Mouse (Mus musculus): Measurements from ENCODE around the gene Atxn1. TPM values are rescaled to one million over a fixed set of nuclear protein-coding genes. Genes with fewer than 3 reads are reported as not detected.

The Atxn1 gene
- polyA plus RNA-seq, 1 experiment from 2014 or later: 6.8 TPM

GRCm38 (mm10) chr13:45709402-45709801 is 255.4 kb downstream of the Atxn1 start:
- Histone ChIP-seq H3K9me3 (replicated peaks; ENCODE audit: low read length) (no peaks in the 10 kb centered on the region), H3K4me3 (replicated peaks; ENCODE audit: low read depth, low read length) (no peak overlapping the region), H3K4me1 (replicated peaks; ENCODE audit: insufficient read depth, low read length) (no peaks in the 10 kb centered on the region), H3K27me3 (ENCODE audit: insufficient read depth, low read length) (no peaks in the 10 kb centered on the region), H3K27ac (peak overlapping the region; percentile 31; the same call in 1 of the 2 replicates), H3K9ac (ENCODE audit: low read depth, low read length) (no peak overlapping the region), H3K36me3 (ENCODE audit: insufficient read depth, low read length) (no peaks in the 10 kb centered on the region), H3K4me2 (ENCODE audit: low read length) (peak overlapping the region; percentile 23; the same call in 1 of the 2 replicates)
- WGBS: 49% methylated on average over 11 of the region's 11 CpGs
- TF ChIP-seq CTCF (IDR thresholded peaks at IDR 0.05; ENCODE audit: low read depth): no peak
- ATAC-seq (replicated peaks; ENCODE audit: low FRiP score, low read depth): no peak
- DNase-seq (ENCODE audit: low spot score): peak; percentile 59

GRCm38 (mm10) chr13:45701296-45701790 is 263.5 kb downstream of the Atxn1 start:
- DNase-seq (ENCODE audit: low spot score): no peak
- no peak for ATAC-seq (replicated peaks; ENCODE audit: low FRiP score, low read depth)
- no peaks in the 10 kb centered on the region for H3K36me3 ChIP-seq (ENCODE audit: insufficient read depth, low read length)
- no peaks in the 10 kb centered on the region for H3K4me1 ChIP-seq (replicated peaks; ENCODE audit: insufficient read depth, low read length)
- H3K9me3 ChIP-seq (replicated peaks; ENCODE audit: low read length): no peaks in the 10 kb centered on the region
- 61% methylated on average over 7 of the region's 7 CpGs for WGBS
- no peak overlapping the region for H3K4me2 ChIP-seq (ENCODE audit: low read length)
- no peak overlapping the region for H3K9ac ChIP-seq (ENCODE audit: low read depth, low read length)
- no peak overlapping the region for H3K4me3 ChIP-seq (replicated peaks; ENCODE audit: low read depth, low read length)
- H3K27ac ChIP-seq: no peak overlapping the region
- TF ChIP-seq CTCF (IDR thresholded peaks at IDR 0.05; ENCODE audit: low read depth): no peak
- no peaks in the 10 kb centered on the region for H3K27me3 ChIP-seq (ENCODE audit: insufficient read depth, low read length)

DNA sequence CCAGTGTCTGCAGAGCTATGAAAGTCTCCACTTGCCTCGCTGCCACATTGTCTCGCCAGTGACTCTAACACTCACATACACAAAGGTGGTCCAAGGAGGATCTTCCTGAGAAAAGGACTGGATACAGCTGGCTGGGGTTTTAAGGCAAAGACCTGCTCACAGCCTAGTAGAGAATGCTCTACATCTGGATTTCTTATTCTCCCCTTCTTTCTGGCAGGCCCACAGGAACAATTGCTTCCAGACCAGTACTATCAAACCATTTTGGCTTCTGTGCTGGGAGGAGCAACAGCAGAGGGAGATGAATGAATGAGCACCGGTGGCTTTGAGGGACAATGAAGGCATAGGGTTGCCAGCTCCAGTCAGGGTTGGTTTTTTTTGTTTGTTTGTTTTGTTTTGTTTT is 265.8 kb downstream of the Atxn1 start:
- ATAC-seq (replicated peaks; ENCODE audit: low FRiP score, low read depth): no peak
- no peaks in the 10 kb centered on the region for H3K4me1 ChIP-seq (replicated peaks; ENCODE audit: insufficient read depth, low read length)
- 77% methylated on average over 3 of the region's 3 CpGs for WGBS
- no peaks in the 10 kb centered on the region for H3K9me3 ChIP-seq (replicated peaks; ENCODE audit: low read length)
- H3K4me2 ChIP-seq (ENCODE audit: low read length): no peak overlapping the region
- TF ChIP-seq CTCF (IDR thresholded peaks at IDR 0.05; ENCODE audit: low read depth): no peak
- no peak overlapping the region for H3K27ac ChIP-seq
- H3K36me3 ChIP-seq (ENCODE audit: insufficient read depth, low read length): no peaks in the 10 kb centered on the region
- H3K4me3 ChIP-seq (replicated peaks; ENCODE audit: low read depth, low read length): no peak overlapping the region
- no peak overlapping the region for H3K9ac ChIP-seq (ENCODE audit: low read depth, low read length)
- H3K27me3 ChIP-seq (ENCODE audit: insufficient read depth, low read length): no peaks in the 10 kb centered on the region
- no peak for DNase-seq (ENCODE audit: low spot score)

- ATAC-seq (replicated peaks; ENCODE audit: low FRiP score, low read depth): no peak
- DNase-seq (ENCODE audit: low spot score): no peak
- Histone ChIP-seq H3K4me3 (replicated peaks; ENCODE audit: low read depth, low read length) (no peak overlapping the region), H3K27ac (no peak overlapping the region), H3K36me3 (ENCODE audit: insufficient read depth, low read length) (no peaks in the 10 kb centered on the region), H3K9me3 (replicated peaks; ENCODE audit: low read length) (no peaks in the 10 kb centered on the region), H3K4me2 (ENCODE audit: low read length) (no peak overlapping the region), H3K9ac (ENCODE audit: low read depth, low read length) (no peak overlapping the region), H3K4me1 (replicated peaks; ENCODE audit: insufficient read depth, low read length) (peaks cover 8% of the 10 kb centered on the region), H3K27me3 (ENCODE audit: insufficient read depth, low read length) (no peaks in the 10 kb centered on the region)
- peak; percentile 49 for TF ChIP-seq CTCF (IDR thresholded peaks at IDR 0.05; ENCODE audit: low read depth)
- WGBS: 96% methylated on average over 6 of the region's 6 CpGs
These were observed 268.8 kb downstream of the Atxn1 start for GRCm38 (mm10) chr13:45696009-45696408.

- no peak for DNase-seq (ENCODE audit: low spot score)
- no peak for TF ChIP-seq CTCF (IDR thresholded peaks at IDR 0.05; ENCODE audit: low read depth)
- H3K9me3 ChIP-seq (replicated peaks; ENCODE audit: low read length): no peaks in the 10 kb centered on the region
- peaks cover 8% of the 10 kb centered on the region for H3K4me1 ChIP-seq (replicated peaks; ENCODE audit: insufficient read depth, low read length)
- WGBS: 52% methylated on average over 12 of the region's 12 CpGs
- H3K4me3 ChIP-seq (replicated peaks; ENCODE audit: low read depth, low read length): no peak overlapping the region
- H3K9ac ChIP-seq (ENCODE audit: low read depth, low read length): no peak overlapping the region
- ATAC-seq (replicated peaks; ENCODE audit: low FRiP score, low read depth): peak; percentile 61; the same call in 1 of the 2 replicates
- no peak overlapping the region for H3K4me2 ChIP-seq (ENCODE audit: low read length)
- no peaks in the 10 kb centered on the region for H3K27me3 ChIP-seq (ENCODE audit: insufficient read depth, low read length)
- no peak overlapping the region for H3K27ac ChIP-seq
- no peaks in the 10 kb centered on the region for H3K36me3 ChIP-seq (ENCODE audit: insufficient read depth, low read length)
These were observed 269.8 kb downstream of the Atxn1 start for GRCm38 (mm10) chr13:45694921-45695437.

GRCm38 (mm10) chr13:45693953-45694352 is 270.9 kb downstream of the Atxn1 start:
- ATAC-seq (replicated peaks; ENCODE audit: low FRiP score, low read depth) (no peak), DNase-seq (ENCODE audit: low spot score) (peak; percentile 41)
- Histone ChIP-seq H3K4me2 (ENCODE audit: low read length) (no peak overlapping the region), H3K9me3 (replicated peaks; ENCODE audit: low read length) (no peaks in the 10 kb centered on the region), H3K27me3 (ENCODE audit: insufficient read depth, low read length) (no peaks in the 10 kb centered on the region), H3K36me3 (ENCODE audit: insufficient read depth, low read length) (no peaks in the 10 kb centered on the region), H3K4me3 (replicated peaks; ENCODE audit: low read depth, low read length) (no peak overlapping the region), H3K27ac (0 out of 2 replicates have a peak overlapping the region, but pooled peaks have one; percentile 2), H3K9ac (ENCODE audit: low read depth, low read length) (no peak overlapping the region), H3K4me1 (replicated peaks; ENCODE audit: insufficient read depth, low read length) (peaks cover 8% of the 10 kb centered on the region)
- peak; percentile 42; the same call in 1 of the 2 replicates for TF ChIP-seq CTCF (IDR thresholded peaks at IDR 0.05; ENCODE audit: low read depth)
- WGBS: 87% methylated on average over 9 of the region's 9 CpGs
